Mouse (Mus musculus): ENCODE data around the gene Syt12.

GRCm38 (mm10) chr19:4477345-4478189, at the start of gene Syt12:
- TF ChIP-seq POLR2A (IDR thresholded peaks at IDR 0.05; ENCODE audit: borderline replicate concordance, extremely low read depth, low read depth, low read length) (no peak), CTCF (IDR thresholded peaks at IDR 0.05; ENCODE audit: insufficient read depth, low read length) (no peak)
